Mouse (Mus musculus): ENCODE data around the gene Ubr7. TPM values are rescaled to one million over a fixed set of nuclear protein-coding genes. Genes with fewer than 3 reads are reported as not detected.

Ubr7 gene
- polyA plus RNA-seq, 1 experiment from 2014 or later, result 16.1 TPM

- H3K9me3 ChIP-seq (ENCODE audit: control insufficient read depth, low read length), result no peaks in the 10 kb centered on the region
- H3K4me2 ChIP-seq (replicated peaks; ENCODE audit: low read depth), result no peak overlapping the region
- no peak overlapping the region for H3K9ac ChIP-seq (ENCODE audit: low read length)
- ATAC-seq (ENCODE audit: low FRiP score, low TSS enrichment) (no peak), DNase-seq (ENCODE audit: low spot score) (no peak)
- 87% methylated on average over 6 of the region's 6 CpGs for WGBS
- no peaks in the 10 kb centered on the region for H3K36me3 ChIP-seq (ENCODE audit: control insufficient read depth, insufficient read depth, low read length)
- TF ChIP-seq EP300 (optimal IDR thresholded peaks at IDR 0.05) (no peak), CTCF (IDR thresholded peaks at IDR 0.05; ENCODE audit: low read depth) (no peak)
- no peak overlapping the region for H3K4me3 ChIP-seq (ENCODE audit: low read depth, low read length)
- no peak overlapping the region for H3K27ac ChIP-seq (replicated peaks)
- H3K27me3 ChIP-seq (ENCODE audit: control insufficient read depth, insufficient read depth, low read length), result no peaks in the 10 kb centered on the region
- H3K4me1 ChIP-seq (replicated peaks; ENCODE audit: control insufficient read depth, insufficient read depth), result no peaks in the 10 kb centered on the region
Observed at GRCm38 (mm10) chr12:102725146-102725545, 32.6 kb upstream of the Ubr7 start.

DNA sequence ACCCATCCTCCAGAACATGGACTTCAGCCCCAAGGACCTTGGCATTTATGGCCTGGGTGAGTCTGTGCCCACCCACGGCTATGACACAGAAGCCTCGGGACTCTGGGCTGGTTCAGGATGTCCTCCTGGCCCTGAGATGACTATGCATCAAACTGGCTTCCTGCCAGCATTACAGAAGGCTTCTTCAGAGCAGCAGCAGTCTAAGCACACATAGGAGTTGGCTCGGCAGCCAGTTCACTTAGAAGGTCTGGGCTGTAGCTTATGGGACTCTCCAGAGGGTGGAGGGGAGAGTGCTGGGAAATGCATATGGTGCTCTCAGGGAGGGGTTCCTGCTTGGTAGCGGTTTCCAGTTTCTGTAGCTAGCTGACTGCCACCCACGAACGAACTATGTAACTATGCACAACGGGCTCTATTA lies 32.0 kb upstream of the Ubr7 start:
- Histone ChIP-seq H3K4me1 (replicated peaks; ENCODE audit: control insufficient read depth, insufficient read depth) (no peaks in the 10 kb centered on the region; the same call in 1 of the 2 replicates), H3K4me3 (ENCODE audit: low read depth, low read length) (no peak overlapping the region), H3K27ac (replicated peaks) (no peak overlapping the region), H3K9ac (ENCODE audit: low read length) (no peak overlapping the region), H3K36me3 (ENCODE audit: control insufficient read depth, insufficient read depth, low read length) (no peaks in the 10 kb centered on the region), H3K4me2 (replicated peaks; ENCODE audit: low read depth) (no peak overlapping the region), H3K27me3 (ENCODE audit: control insufficient read depth, insufficient read depth, low read length) (no peaks in the 10 kb centered on the region), H3K9me3 (ENCODE audit: control insufficient read depth, low read length) (no peaks in the 10 kb centered on the region)
- no peak for TF ChIP-seq CTCF (IDR thresholded peaks at IDR 0.05; ENCODE audit: low read depth)
- no peak for TF ChIP-seq EP300 (optimal IDR thresholded peaks at IDR 0.05)
- ATAC-seq (ENCODE audit: low FRiP score, low TSS enrichment), result no peak
- no peak for DNase-seq (ENCODE audit: low spot score)
- WGBS, result 47% methylated on average over 7 of the region's 7 CpGs

DNA sequence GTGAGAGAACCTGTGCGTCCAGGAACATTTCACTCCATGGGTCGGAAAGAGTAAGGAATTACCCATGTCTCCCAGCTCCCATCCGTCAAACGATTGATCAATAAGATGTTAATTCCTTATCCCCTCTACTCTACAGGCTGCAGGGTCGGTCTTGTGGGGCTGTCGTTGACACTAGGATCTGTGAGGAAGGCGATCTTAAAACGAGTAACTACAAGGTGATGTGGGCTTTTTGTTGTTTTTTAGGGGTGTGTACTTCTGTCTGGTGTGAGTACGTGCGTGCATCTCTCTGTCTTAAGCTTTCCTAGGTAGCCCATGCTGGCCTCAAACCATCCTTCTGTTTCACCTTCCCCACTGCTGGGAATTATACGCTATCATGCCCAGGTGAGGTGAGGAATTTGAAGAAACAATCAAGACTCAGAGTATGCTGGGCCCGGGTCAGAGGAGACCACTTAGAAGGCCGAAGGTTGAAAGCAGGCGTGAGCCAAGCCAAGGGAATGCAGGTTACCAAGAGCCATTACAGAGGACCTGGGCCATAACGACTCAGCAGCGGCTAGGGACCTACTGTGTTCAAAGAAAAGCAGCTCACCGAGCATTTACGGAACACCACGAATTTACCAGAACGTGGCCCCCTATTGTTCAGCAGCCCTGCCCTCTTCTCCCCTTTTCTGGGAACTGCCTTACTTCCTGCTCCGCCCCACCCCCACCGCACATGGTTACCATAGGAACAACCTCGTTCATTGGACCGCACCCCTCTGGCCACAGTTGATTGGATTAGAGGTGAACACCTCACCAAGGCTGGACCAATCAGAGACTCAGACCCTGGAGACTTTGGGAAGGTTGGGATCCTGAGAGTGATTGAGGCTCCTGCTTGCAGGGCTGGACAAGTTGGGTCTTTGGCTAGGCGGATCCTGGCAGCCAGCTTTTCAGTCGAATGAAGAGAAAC lies 27.6 kb upstream of the Ubr7 start:
- H3K36me3 ChIP-seq (ENCODE audit: control insufficient read depth, insufficient read depth, low read length), result no peaks in the 10 kb centered on the region
- TF ChIP-seq CTCF (IDR thresholded peaks at IDR 0.05; ENCODE audit: low read depth) (no peak), EP300 (optimal IDR thresholded peaks at IDR 0.05) (no peak)
- H3K4me2 ChIP-seq (replicated peaks; ENCODE audit: low read depth), result peak overlapping the region; percentile 15; the same call in 1 of the 2 replicates
- 36% methylated on average over 26 of the region's 26 CpGs for WGBS
- no peaks in the 10 kb centered on the region for H3K9me3 ChIP-seq (ENCODE audit: control insufficient read depth, low read length)
- peaks cover 2% of the 10 kb centered on the region; the same call in 1 of the 2 replicates for H3K4me1 ChIP-seq (replicated peaks; ENCODE audit: control insufficient read depth, insufficient read depth)
- no peaks in the 10 kb centered on the region for H3K27me3 ChIP-seq (ENCODE audit: control insufficient read depth, insufficient read depth, low read length)
- ATAC-seq (ENCODE audit: low FRiP score, low TSS enrichment) (peak; percentile 96), DNase-seq (ENCODE audit: low spot score) (peak; percentile 91)
- H3K4me3 ChIP-seq (ENCODE audit: low read depth, low read length), result no peak overlapping the region
- H3K27ac ChIP-seq (replicated peaks), result peak overlapping the region; percentile 84
- no peak overlapping the region for H3K9ac ChIP-seq (ENCODE audit: low read length)

DNA sequence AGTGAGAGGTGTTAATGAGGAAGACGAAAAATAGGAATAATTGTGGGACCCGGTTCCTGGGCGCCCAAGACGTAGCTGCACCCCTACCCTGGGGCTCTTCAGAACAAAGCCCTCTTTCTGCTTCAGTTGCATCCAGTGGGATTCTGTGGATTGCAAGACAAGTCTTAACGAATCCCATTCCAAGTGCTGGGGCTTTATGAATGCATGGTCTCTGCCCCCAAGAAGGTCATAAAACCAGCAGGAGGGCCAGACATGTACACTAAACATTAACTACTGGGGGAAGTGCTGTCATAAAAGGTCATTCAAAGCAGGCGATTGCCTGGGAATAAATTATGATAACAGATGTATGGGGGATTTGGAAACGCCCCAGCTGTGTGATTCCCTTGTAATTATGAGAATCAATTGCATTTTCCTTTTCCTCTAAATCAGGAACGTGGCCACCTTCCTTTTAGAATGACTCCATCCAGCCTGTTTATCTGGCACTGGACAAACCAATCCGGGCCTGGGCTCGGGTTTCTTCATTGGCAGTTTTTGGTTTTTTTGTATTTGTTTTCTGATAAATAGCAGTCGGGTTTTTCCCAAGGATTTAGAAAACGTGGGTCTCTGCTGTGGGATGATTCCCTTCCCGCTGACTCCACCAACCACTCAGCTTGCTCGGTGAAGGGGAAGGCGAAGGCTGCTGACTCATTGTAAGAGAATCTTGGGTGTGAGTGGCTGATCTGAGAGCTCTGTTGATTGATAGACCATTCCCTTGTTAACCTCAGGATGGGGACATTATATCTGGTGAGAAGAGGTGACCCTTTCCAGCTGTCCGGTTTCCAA lies 26.8 kb upstream of the Ubr7 start:
- Histone ChIP-seq H3K4me3 (ENCODE audit: low read depth, low read length) (no peak overlapping the region), H3K27me3 (ENCODE audit: control insufficient read depth, insufficient read depth, low read length) (no peaks in the 10 kb centered on the region), H3K9me3 (ENCODE audit: control insufficient read depth, low read length) (no peaks in the 10 kb centered on the region), H3K4me1 (replicated peaks; ENCODE audit: control insufficient read depth, insufficient read depth) (peaks cover 2% of the 10 kb centered on the region; the same call in 1 of the 2 replicates), H3K27ac (replicated peaks) (peak overlapping the region; percentile 84), H3K4me2 (replicated peaks; ENCODE audit: low read depth) (peak overlapping the region; percentile 15; the same call in 1 of the 2 replicates), H3K36me3 (ENCODE audit: control insufficient read depth, insufficient read depth, low read length) (no peaks in the 10 kb centered on the region), H3K9ac (ENCODE audit: low read length) (no peak overlapping the region)
- ATAC-seq (ENCODE audit: low FRiP score, low TSS enrichment) (peak; percentile 0), DNase-seq (ENCODE audit: low spot score) (peak; percentile 30)
- no peak for TF ChIP-seq EP300 (optimal IDR thresholded peaks at IDR 0.05)
- TF ChIP-seq CTCF (IDR thresholded peaks at IDR 0.05; ENCODE audit: low read depth), result no peak
- 22% methylated on average over 16 of the region's 16 CpGs for WGBS

DNA sequence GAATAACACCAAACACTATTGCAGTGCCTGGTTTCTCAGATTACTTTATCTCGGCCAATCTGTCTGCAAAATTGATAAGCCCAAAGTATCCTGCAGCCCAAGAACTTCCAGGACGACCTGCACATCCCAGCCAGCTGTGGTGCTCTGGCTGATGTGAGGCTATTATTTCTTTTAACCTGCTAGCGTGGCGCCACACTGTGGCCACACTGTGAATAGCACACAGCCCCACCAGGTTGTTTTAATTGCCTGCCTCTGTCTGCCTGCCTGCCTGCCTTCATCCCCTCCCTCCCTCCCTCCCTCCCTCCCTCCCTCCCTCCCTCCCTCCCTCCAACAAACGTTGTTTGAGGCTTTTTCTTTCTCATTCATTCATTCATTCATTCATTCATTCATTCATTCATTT lies 24.4 kb upstream of the Ubr7 start:
- Histone ChIP-seq H3K27me3 (ENCODE audit: control insufficient read depth, insufficient read depth, low read length) (no peaks in the 10 kb centered on the region), H3K4me3 (ENCODE audit: low read depth, low read length) (no peak overlapping the region), H3K27ac (replicated peaks) (no peak overlapping the region), H3K9me3 (ENCODE audit: control insufficient read depth, low read length) (no peaks in the 10 kb centered on the region), H3K9ac (ENCODE audit: low read length) (no peak overlapping the region), H3K4me1 (replicated peaks; ENCODE audit: control insufficient read depth, insufficient read depth) (peaks cover 2% of the 10 kb centered on the region; the same call in 1 of the 2 replicates), H3K36me3 (ENCODE audit: control insufficient read depth, insufficient read depth, low read length) (no peaks in the 10 kb centered on the region), H3K4me2 (replicated peaks; ENCODE audit: low read depth) (no peak overlapping the region)
- ATAC-seq (ENCODE audit: low FRiP score, low TSS enrichment) (no peak), DNase-seq (ENCODE audit: low spot score) (peak; percentile 79)
- WGBS, result 6% methylated on average over 4 of the region's 5 CpGs
- TF ChIP-seq CTCF (IDR thresholded peaks at IDR 0.05; ENCODE audit: low read depth), result peak; percentile 80
- TF ChIP-seq EP300 (optimal IDR thresholded peaks at IDR 0.05), result no peak

All from stomach, postnatal 0 days (tissue).